Mouse (Mus musculus): Measurements from ENCODE around the gene Mrpl43. TPM values are rescaled to one million over a fixed set of nuclear protein-coding genes. Genes with fewer than 3 reads are reported as not detected.

Gene Mrpl43
- 27.4 to 31.5 TPM (median 29.9 TPM) in 4 replicates for total RNA-seq (2023)

DNA sequence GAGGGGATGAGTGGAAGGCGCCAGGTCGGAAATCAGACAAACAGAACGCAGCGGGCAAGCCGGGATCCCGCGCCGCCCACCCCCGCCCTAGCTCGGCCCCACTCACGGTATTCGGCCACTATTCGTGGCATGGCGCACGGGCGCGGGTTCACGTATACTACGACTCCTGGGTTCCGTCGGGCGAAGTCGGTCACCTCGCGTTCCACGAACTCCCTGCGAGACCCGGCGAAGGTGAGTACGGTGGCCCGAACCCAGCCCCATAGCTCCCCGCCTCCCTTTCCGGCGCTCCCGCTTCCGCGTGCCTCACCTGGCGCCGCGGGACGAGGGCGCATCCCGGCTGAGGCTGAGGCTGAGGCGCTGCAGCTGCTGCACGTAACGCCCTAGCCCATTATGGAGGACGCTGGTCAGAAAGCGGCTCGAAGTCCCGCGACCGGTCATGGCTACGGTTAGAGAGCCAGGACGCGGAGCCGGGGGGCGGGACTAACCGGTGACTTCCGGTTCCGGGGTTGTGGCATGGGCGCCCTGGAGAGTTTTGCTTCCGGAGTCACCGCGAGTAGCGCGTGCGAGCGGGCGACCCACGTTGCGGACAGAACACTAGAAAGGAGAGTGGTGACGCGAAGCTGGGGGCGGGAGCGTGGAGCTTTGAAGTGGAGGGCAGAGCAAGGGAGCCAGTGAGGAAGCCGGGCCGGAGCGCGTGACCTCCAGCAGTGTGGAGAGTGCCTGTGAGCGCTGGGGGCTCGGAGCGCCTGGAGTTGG lies at the start of gene Mrpl43:
Gene Mrpl43 (minus strand): TSS at position 486 of the 756 bp plus-strand sequence.

GRCm38 (mm10) chr19:45047417-45047934 lies 41.2 kb upstream of the Mrpl43 start, which contains the start of gene Sfxn3:
TSS of gene Sfxn3 (plus strand) at chr19:45047503.

GRCm38 (mm10) chr19:45045651-45046050 lies 39.4 kb upstream of the Mrpl43 start, which contains the start of gene Pdzd7:
TSS of gene Pdzd7 (minus strand) at chr19:45045717.

DNA sequence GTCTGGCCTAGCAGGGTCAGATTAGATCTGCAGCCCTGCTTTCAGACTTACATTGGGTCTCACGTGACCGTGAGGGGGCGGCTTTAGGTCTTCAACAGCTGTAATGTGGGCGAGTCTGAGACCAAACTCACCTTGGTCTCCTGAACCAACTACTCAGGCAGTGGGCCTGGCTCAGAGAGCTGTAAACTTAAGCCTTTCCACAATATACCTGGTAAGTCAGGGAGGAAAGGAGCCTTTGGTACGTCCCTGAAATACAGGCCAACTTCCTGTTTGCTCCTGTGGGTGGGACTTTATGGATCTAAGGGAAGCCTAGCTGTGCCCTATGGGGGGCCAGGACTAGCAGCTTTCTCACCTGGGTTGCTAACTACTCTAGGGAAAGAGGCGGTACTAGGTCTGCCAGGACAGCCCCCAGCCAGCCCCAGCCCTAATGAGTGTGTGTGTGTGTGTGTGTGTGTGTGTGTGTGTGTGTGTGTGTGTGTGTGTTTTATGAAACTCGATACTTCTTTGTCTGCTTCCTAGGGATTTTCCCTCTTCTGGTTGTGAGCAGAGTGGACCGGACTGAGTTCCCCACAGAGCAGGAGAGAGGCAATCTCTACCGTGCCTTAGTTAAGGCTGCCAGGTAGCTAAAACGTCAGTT lies 8.2 kb upstream of the Mrpl43 start, which contains the start of gene Lzts2:
Gene Lzts2 (plus strand): TSS at position 80 of the 637 bp plus-strand sequence.

DNA sequence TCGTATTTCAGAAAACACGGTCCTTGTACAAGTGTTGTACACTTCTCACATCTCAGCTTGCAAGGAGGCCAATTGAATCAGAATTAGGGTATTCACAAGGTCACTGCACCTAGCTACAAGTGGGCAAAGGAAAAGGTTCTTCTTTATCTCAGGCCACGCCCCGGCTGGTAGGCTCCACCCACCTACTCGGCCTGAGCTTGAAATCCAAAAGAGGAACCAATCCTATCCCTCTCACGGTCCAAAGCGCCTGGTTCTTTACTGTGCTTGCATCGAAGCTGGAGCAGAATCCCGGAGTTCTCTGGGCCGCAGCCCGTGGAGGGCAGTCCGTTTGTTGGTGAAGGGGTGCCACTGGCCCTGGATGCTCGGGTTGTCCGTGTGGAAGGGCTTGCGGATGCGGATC lies 798 bp downstream of the Mrpl43 start, which contains the start of gene Twnk:
Gene Twnk (plus strand): TSS at position 220 of the 400 bp plus-strand sequence.

DNA sequence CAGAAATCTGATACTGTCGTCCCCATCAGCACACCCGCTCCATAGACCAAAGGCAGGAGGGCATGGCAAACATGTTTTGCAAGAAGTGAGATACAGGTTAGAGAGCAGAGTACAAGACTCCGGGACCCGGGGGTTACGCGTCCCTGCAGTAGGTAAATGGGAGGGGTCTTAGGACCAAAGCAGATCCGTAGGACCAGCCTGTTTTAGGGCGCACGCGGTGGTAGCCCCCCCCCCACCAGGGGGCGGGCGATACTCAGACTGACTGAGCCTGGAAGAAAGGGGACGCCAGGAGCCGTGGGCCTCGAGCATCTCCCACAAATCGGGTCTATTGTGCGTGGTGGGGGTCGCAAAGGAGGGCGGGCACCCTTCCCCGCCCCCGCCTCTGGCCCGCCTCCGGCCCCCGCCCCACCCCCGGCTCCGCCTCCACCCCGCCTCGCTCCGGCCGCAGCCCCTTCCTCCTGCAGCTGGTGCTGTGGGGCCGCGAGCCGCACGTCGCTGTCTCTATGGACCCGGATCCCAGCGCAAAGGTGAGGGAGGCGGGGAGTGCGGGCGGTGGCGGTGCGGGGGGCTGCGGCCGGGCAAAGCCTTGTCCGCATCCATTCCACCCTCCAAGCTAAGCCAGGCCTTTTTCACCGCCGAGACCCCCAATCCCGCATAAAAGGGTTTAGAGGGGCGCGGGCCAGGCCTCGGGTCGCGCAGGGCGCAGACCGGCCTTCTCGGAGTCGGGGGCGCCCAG lies 17.2 kb downstream of the Mrpl43 start, which contains the start of gene Sema4g:
Gene Sema4g (plus strand): TSS at position 271 of the 736 bp plus-strand sequence.

Other genes with a start within 250 kb of the Mrpl43 start
- 80.9 to 87.3 TPM (median 82.6 TPM) in 4 replicates for gene Slf2, start 75.3 kb downstream of the Mrpl43 start, total RNA-seq (2023)
- gene Sema4g, start 17.3 kb downstream of the Mrpl43 start, total RNA-seq (2023), result 0.39 to 1.1 TPM (median 0.61 TPM) in 4 replicates
- 10.7 to 13.0 TPM (median 12.4 TPM) in 4 replicates for gene Twnk, start 779 bp downstream of the Mrpl43 start, total RNA-seq (2023)
- 0.83 to 2.2 TPM (median 1.1 TPM) in 4 replicates for gene Lzts2, start 8.0 kb upstream of the Mrpl43 start, total RNA-seq (2023)
- not detected in 4 replicates for gene Pdzd7, start 39.3 kb upstream of the Mrpl43 start, total RNA-seq (2023)
- 20.5 to 39.2 TPM (median 22.7 TPM) in 4 replicates for gene Sfxn3, start 41.1 kb upstream of the Mrpl43 start, total RNA-seq (2023)
- 0.57 TPM in 1 of 4 replicates, not detected in the others for gene Kazald1, start 68.8 kb upstream of the Mrpl43 start, total RNA-seq (2023)
- 1.0 TPM in 1 of 4 replicates, not detected in the others for gene Tlx1, start 144.2 kb upstream of the Mrpl43 start, total RNA-seq (2023)
- not detected in 4 replicates for gene Lbx1, start 229.4 kb upstream of the Mrpl43 start, total RNA-seq (2023)